Mouse (Mus musculus): ENCODE results near the gene Cdc14b. TPM values are rescaled to one million over a fixed set of nuclear protein-coding genes. Genes with fewer than 3 reads are reported as not detected.

Gene Cdc14b
- total and polyA plus RNA-seq, 2 experiments from 2014 or later = 1.2 to 4.6 TPM

DNA sequence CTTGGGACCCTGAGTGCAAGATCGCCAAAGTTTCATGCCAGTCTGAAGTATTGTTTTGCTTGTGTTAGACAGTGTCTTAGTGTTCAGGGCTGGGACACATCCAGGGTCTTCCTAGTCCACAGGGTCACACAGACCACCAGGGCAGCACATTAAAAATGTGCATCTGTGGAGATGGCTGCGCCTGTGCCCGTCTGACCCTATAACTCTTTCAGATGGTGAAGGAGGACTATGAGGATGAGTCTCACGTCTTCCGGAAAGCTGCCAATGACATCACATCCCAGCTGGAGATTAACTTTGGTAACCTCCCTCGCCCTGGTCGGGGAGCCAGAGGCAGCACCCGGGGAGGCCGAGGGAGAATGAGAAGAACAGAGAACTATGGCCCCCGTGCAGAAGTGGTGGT lies 90.7 kb downstream of the Cdc14b start:
- H3K27me3 ChIP-seq (ENCODE audit: insufficient read depth, low read length) = no peaks in the 10 kb centered on the region
- H3K27ac ChIP-seq (ENCODE audit: low read depth, low read length) = no peak overlapping the region
- no peaks in the 10 kb centered on the region for H3K4me1 ChIP-seq (ENCODE audit: insufficient read depth, low read length)
- ATAC-seq (ENCODE audit: low FRiP score) = no peak
- TF ChIP-seq CTCF (IDR thresholded peaks at IDR 0.05) = no peak
- DNase-seq (ENCODE audit: low spot score) = no peak
- H3K9ac ChIP-seq (replicated peaks; ENCODE audit: low read length, poor library complexity, severe bottlenecking) = no peak overlapping the region
- H3K4me3 ChIP-seq (ENCODE audit: low read depth, low read length) = no peak overlapping the region
- no peaks in the 10 kb centered on the region for H3K9me3 ChIP-seq (ENCODE audit: low read length)
- no peak overlapping the region for H3K4me2 ChIP-seq (ENCODE audit: low read depth, low read length, poor library complexity, severe bottlenecking)
- H3K36me3 ChIP-seq (ENCODE audit: insufficient read depth, low read length) = peaks cover 4% of the 10 kb centered on the region
- 79% methylated on average over 10 of the region's 10 CpGs for WGBS

DNA sequence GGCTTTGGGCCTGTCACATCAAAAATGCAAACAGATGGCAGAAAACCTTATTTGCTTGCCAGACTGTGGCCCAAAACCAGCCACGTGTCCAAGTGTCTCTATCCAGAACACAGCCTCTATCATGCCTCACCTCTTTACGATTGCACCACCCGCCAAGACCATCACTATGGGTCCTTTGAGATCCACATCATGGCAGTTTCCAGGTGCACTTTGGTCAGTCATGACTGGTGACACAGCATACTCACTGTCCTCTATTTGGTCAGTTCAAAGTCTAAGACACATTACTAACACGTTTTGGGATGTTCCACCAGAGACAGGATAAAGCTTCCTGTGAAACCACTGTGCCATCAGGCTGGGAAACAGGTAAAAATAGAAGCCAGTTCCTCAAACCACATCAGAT lies 91.5 kb downstream of the Cdc14b start:
- H3K36me3 ChIP-seq (ENCODE audit: insufficient read depth, low read length) = peaks cover 7% of the 10 kb centered on the region
- no peak for TF ChIP-seq CTCF (IDR thresholded peaks at IDR 0.05)
- no peaks in the 10 kb centered on the region for H3K27me3 ChIP-seq (ENCODE audit: insufficient read depth, low read length)
- H3K4me3 ChIP-seq (ENCODE audit: low read depth, low read length) = no peak overlapping the region
- H3K27ac ChIP-seq (ENCODE audit: low read depth, low read length) = no peak overlapping the region
- no peak overlapping the region for H3K4me2 ChIP-seq (ENCODE audit: low read depth, low read length, poor library complexity, severe bottlenecking)
- no peaks in the 10 kb centered on the region for H3K4me1 ChIP-seq (ENCODE audit: insufficient read depth, low read length)
- WGBS = 89% methylated on average over 4 of the region's 4 CpGs
- ATAC-seq (ENCODE audit: low FRiP score) = no peak
- DNase-seq (ENCODE audit: low spot score) = no peak
- no peaks in the 10 kb centered on the region for H3K9me3 ChIP-seq (ENCODE audit: low read length)
- H3K9ac ChIP-seq (replicated peaks; ENCODE audit: low read length, poor library complexity, severe bottlenecking) = no peak overlapping the region

DNA sequence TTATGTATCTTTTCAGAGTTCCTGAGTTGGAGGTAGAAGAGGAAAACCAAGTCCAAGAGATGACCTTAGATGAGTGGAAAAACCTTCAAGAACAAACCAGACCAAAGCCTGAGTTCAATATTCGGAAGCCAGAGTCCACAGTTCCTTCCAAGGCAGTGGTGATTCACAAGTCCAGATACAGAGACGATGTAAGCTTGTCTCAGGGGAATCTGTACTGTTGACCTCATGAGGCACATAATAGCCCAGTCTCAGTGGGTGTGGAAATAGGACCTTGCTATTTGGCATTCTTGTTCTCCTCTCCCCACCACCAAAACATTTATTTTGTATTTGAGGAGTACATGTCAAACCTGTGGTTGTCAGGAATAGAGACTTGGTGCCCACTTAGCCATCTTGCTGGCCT lies 93.0 kb downstream of the Cdc14b start:
- DNase-seq (ENCODE audit: low spot score) = no peak
- no peak for ATAC-seq (ENCODE audit: low FRiP score)
- Histone ChIP-seq H3K36me3 (ENCODE audit: insufficient read depth, low read length) (peaks cover 20% of the 10 kb centered on the region), H3K9me3 (ENCODE audit: low read length) (no peaks in the 10 kb centered on the region), H3K4me2 (ENCODE audit: low read depth, low read length, poor library complexity, severe bottlenecking) (no peak overlapping the region), H3K4me3 (ENCODE audit: low read depth, low read length) (no peak overlapping the region), H3K27me3 (ENCODE audit: insufficient read depth, low read length) (no peaks in the 10 kb centered on the region), H3K4me1 (ENCODE audit: insufficient read depth, low read length) (no peaks in the 10 kb centered on the region), H3K27ac (ENCODE audit: low read depth, low read length) (no peak overlapping the region), H3K9ac (replicated peaks; ENCODE audit: low read length, poor library complexity, severe bottlenecking) (no peak overlapping the region)
- no peak for TF ChIP-seq CTCF (IDR thresholded peaks at IDR 0.05)
- 85% methylated on average over 2 of the region's 2 CpGs for WGBS

DNA sequence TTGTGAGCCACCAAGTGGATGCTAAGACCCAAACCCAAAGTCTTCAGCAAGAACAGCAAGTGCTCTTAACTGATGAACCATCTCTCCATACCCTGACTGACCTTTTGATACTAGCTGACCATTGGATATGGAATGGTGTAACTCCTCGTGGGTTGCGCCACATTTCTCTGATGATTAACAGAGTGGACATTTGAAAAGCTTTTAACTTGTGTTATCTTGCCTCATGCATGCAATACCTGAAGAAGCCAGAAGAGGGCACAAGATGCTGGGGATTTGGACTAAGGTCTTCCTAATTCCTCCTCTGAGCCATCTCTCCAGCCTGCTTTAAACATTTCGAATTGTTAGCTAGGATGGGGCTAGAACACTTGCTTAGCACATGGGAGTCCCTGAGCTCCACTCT lies 94.2 kb downstream of the Cdc14b start:
- no peak overlapping the region for H3K27ac ChIP-seq (ENCODE audit: low read depth, low read length)
- peaks cover 23% of the 10 kb centered on the region for H3K36me3 ChIP-seq (ENCODE audit: insufficient read depth, low read length)
- H3K9me3 ChIP-seq (ENCODE audit: low read length) = no peaks in the 10 kb centered on the region
- ATAC-seq (ENCODE audit: low FRiP score) (no peak), DNase-seq (ENCODE audit: low spot score) (peak; percentile 36)
- H3K9ac ChIP-seq (replicated peaks; ENCODE audit: low read length, poor library complexity, severe bottlenecking) = no peak overlapping the region
- H3K4me3 ChIP-seq (ENCODE audit: low read depth, low read length) = no peak overlapping the region
- 86% methylated on average over 3 of the region's 3 CpGs for WGBS
- no peaks in the 10 kb centered on the region for H3K4me1 ChIP-seq (ENCODE audit: insufficient read depth, low read length)
- no peaks in the 10 kb centered on the region for H3K27me3 ChIP-seq (ENCODE audit: insufficient read depth, low read length)
- peak; percentile 72 for TF ChIP-seq CTCF (IDR thresholded peaks at IDR 0.05)
- H3K4me2 ChIP-seq (ENCODE audit: low read depth, low read length, poor library complexity, severe bottlenecking) = no peak overlapping the region

DNA sequence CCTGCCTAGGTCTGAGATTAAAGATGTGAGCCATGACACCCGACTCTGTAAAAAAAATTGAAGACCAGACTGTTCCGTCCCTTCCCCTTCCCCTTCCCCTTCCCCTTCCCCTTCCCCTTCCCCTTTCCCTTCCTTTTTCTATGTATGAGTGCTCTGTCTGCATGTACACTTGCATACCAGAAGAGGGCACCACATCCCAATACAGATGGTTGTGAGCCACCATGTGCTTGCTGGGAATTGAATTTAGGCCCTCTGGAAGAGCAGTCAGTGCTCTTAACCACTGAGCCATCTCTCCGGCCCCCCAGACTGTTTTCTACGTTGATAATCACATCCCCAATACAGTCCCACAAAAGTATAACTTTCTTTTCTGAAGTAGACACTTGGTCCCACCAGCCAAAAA lies 94.8 kb downstream of the Cdc14b start:
- WGBS = 90% methylated on average over 4 of the region's 4 CpGs
- no peak overlapping the region for H3K4me3 ChIP-seq (ENCODE audit: low read depth, low read length)
- TF ChIP-seq CTCF (IDR thresholded peaks at IDR 0.05) = peak; percentile 44
- no peak overlapping the region for H3K27ac ChIP-seq (ENCODE audit: low read depth, low read length)
- H3K27me3 ChIP-seq (ENCODE audit: insufficient read depth, low read length) = no peaks in the 10 kb centered on the region
- H3K9ac ChIP-seq (replicated peaks; ENCODE audit: low read length, poor library complexity, severe bottlenecking) = no peak overlapping the region
- DNase-seq (ENCODE audit: low spot score) (no peak), ATAC-seq (ENCODE audit: low FRiP score) (no peak)
- H3K4me1 ChIP-seq (ENCODE audit: insufficient read depth, low read length) = no peaks in the 10 kb centered on the region
- H3K4me2 ChIP-seq (ENCODE audit: low read depth, low read length, poor library complexity, severe bottlenecking) = no peak overlapping the region
- H3K36me3 ChIP-seq (ENCODE audit: insufficient read depth, low read length) = peaks cover 26% of the 10 kb centered on the region
- no peaks in the 10 kb centered on the region for H3K9me3 ChIP-seq (ENCODE audit: low read length)

DNA sequence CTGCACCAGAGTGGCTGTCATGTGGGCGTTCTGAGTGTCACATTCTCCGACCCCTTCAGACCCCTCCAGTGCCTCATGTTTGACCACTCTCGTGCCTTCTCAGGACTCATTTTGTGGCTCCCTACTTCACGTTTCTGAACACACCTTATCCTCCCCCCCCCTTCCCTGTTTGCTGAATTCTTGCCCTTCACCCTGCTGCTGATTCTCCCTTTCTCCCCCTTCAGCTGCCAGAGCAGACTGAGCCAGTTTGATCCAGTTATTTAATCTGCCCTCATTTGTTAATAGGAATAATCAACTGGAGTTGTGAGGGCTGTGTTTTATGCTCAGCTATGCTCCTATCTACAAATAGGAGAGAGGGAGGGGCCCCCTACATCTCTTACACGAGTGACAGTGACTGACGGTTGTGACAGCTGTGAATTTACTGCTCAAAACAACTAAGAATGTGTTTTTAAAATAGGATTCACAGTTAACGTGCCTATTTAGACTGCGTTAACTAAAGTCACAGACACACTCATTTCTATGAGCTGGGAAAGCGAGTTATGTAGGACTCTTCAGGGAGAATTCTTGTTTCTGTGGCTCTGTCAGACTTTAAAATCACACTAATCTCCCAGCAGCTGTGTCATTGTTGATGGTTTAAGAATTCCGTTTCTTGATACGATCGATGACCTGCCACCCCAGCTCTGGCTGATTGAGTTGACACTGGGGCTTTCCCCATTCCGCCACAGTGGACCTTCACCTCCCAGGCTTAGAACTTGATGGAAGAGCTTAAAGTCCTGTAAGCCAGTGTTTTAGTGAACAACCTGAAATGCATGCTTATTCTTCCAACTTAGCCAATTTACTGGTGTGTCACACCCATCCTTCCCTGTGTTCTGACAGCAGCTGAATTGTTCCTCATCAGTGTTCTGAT lies 96.1 kb downstream of the Cdc14b start:
- peaks cover 32% of the 10 kb centered on the region for H3K36me3 ChIP-seq (ENCODE audit: insufficient read depth, low read length)
- no peak overlapping the region for H3K9ac ChIP-seq (replicated peaks; ENCODE audit: low read length, poor library complexity, severe bottlenecking)
- ATAC-seq (ENCODE audit: low FRiP score) (no peak), DNase-seq (ENCODE audit: low spot score) (no peak)
- H3K27ac ChIP-seq (ENCODE audit: low read depth, low read length) = no peak overlapping the region
- H3K9me3 ChIP-seq (ENCODE audit: low read length) = no peaks in the 10 kb centered on the region
- TF ChIP-seq CTCF (IDR thresholded peaks at IDR 0.05) = no peak
- no peak overlapping the region for H3K4me2 ChIP-seq (ENCODE audit: low read depth, low read length, poor library complexity, severe bottlenecking)
- 64% methylated on average over 13 of the region's 13 CpGs for WGBS
- H3K4me3 ChIP-seq (ENCODE audit: low read depth, low read length) = no peak overlapping the region
- H3K27me3 ChIP-seq (ENCODE audit: insufficient read depth, low read length) = no peaks in the 10 kb centered on the region
- H3K4me1 ChIP-seq (ENCODE audit: insufficient read depth, low read length) = no peaks in the 10 kb centered on the region

Data from midbrain, postnatal 0 days (tissue).